Mouse (Mus musculus): ENCODE measurements around the gene Rcc2.

DNA sequence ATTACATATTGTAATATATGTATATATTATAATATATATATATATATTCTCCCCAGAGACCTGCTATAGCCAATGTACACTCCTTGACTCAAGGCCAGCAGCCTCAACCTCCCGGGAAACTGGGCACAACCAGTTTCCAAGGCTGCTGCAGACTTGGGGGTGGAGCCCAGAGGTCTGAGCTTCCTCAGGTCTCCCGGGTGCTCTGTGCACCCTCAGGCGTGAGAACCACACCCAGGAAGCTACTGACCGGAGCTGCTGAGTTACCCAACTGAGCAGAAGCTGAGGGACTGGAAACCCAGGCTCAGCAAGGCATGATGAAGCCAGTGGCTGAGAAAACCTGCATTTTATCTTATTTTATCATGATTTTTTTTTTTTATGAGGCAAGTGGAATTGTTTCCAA is 70.8 kb downstream of the Rcc2 start:
- TF ChIP-seq CTCF (IDR thresholded peaks at IDR 0.05 in 2 of 3, conservative IDR thresholded peaks at IDR 0.05 in 1 of 3; ENCODE audit: control insufficient read depth in 1 of 3, insufficient read depth in 1 of 3, low read depth in 2 of 3, low read length in 3 of 3, poor library complexity in 1 of 3, severe bottlenecking in 1 of 3) (no peak), ETS1 (IDR thresholded peaks at IDR 0.05; ENCODE audit: low read depth, low read length) (no peak), POLR2A (IDR thresholded peaks at IDR 0.05; ENCODE audit: control insufficient read depth in 1 of 2, insufficient read depth in 1 of 2, low read depth in 1 of 2, low read length in 2 of 2, poor library complexity in 1 of 2) (no peak), POLR2AphosphoS2 (IDR thresholded peaks at IDR 0.05; ENCODE audit: low read length) (no peak), MYB (IDR thresholded peaks at IDR 0.05; ENCODE audit: low read depth, low read length) (no peak), RAD21 (IDR thresholded peaks at IDR 0.05; ENCODE audit: low read depth, low read length) (no peak)
